Mouse (Mus musculus): Measurements from ENCODE around the gene Cldn16. TPM values are rescaled to one million over a fixed set of nuclear protein-coding genes. Genes with fewer than 3 reads are reported as not detected.
"Not testable (repeated sequence)": the region's sequence is repeated elsewhere in the genome, so short reads cannot be mapped to it uniquely, and the experiment has no call there.

The Cldn16 gene
- total RNA-seq (2014; fragmentation: Nextera tagmentation), result not detected in 2 replicates
- not detected in 2 replicates for total RNA-seq (2017)

DNA sequence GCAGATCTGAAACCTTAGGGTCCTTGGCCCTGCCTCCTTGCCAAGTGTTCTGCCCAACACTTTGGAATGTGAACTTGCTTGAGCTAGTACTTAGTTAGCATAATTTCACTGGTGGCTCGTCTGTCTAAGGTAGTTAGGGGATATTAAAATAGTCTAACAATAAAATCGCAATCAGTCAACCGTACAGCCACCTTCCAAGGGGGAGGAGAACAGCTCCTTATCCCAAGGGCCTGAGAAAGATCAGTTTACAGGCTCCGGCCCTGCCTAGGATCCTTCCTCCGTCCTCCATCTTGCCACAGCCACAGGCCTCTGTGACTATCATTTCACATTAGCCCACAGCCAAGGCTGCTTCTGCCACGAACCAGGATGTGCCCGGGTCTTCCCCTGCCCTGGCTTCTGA is at the start of gene Cldn16:
TSS of gene Cldn16 (plus strand) at position 301 of the 400 bp plus-strand sequence.
- no peak for ATAC-seq (replicated peaks; ENCODE audit: low FRiP score, low TSS enrichment, poor library complexity, severe bottlenecking)

DNA sequence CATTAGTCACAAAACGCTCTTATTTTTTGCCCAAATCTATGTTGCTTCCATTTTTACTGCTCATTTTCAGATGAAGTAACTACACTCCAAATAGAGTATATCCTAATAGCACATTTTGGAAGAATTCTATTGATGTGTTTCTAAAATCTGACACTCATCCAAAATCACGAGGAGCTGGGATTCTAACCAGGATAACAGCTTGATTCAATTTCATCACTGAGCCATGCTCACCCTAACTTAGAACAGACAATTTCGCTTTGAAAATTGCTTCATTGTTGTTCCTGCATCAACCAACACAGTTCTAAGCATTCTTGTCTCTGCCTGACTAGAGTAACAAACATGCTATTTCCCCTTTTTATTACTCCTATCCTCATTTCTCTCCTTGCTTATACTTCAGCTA is 44.3 kb upstream of the Cldn16 start:
- ATAC-seq (replicated peaks; ENCODE audit: low FRiP score, low TSS enrichment, poor library complexity, severe bottlenecking), result no peak

DNA sequence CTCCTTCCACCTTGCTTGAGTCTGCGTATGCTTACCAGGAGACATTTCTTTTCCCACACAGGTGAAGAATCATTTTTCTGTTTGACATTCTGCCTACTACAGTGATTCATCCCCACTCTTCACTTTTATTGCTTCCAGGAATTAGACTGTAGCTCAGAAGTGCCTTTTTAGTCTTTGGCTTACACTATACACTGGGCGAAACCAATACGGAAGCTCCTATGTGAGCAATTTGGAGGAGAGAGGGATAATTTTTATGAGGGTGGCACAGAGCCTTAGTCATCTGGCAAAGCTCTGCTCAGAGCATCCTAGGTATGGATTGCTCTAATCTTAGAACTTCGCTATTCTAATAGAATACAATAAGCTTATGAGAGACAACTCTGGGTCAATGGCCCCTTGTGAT is 40.9 kb upstream of the Cldn16 start:
- ATAC-seq (replicated peaks; ENCODE audit: low FRiP score, low TSS enrichment, poor library complexity, severe bottlenecking), result no peak

DNA sequence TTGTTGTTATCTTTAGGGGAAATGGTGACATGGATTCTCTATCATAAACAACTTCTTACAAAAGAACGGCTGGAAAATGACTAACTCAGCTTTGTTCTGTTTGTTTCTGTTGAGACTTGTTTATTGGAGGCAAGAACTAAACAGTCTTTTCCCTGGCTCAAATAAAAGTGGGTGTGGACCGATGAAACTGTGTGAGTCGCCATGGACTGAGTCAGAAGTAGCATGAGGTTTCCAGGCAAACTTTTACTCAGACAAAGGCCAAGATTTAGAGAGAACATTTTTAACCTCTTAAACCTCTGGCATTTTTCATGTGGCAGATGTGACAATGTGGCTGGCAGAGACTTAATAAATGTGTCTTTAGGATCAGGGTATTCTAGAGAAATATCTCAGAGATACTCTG is 32.7 kb upstream of the Cldn16 start:
- no peak for ATAC-seq (replicated peaks; ENCODE audit: low FRiP score, low TSS enrichment, poor library complexity, severe bottlenecking)

DNA sequence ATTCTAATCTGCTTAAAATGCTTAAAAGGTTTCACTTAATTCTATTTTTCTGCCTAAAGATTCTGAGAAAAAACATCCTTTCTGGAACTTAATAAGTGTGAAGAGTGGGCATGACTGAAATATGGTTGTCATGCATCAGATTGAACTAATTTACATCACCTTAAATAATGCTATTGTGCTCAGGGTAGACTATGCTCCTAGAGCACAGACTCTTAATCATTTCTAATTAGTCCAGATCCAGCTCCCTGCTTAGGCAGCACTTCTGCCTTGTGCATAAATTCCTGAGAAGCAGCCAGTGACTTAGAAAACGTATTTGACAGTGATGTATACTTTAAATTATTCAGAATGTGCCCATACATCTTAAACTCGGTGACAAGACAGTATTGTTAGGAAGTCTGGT is 29.4 kb upstream of the Cldn16 start:
- ATAC-seq (replicated peaks; ENCODE audit: low FRiP score, low TSS enrichment, poor library complexity, severe bottlenecking), result no peak

DNA sequence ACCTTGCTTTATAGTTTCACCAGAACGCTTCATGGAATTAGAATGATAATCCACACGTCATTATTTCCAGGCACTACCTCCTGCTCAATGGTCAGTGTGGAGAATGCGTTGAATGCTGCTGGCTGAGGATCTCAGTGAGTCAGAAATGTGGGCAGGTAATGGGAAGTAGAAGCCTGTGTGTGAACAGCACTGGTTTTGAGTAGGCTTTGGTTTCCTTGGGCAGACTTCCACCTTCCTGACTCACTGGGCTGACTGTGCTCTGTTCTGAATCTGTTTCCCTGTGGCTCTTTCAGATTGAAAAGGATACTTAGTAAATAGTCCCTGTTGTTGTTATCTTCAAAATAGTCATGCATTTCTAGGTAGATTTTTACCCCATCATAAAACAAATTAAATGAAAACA is 22.9 kb upstream of the Cldn16 start:
- ATAC-seq (replicated peaks; ENCODE audit: low FRiP score, low TSS enrichment, poor library complexity, severe bottlenecking), result no peak

DNA sequence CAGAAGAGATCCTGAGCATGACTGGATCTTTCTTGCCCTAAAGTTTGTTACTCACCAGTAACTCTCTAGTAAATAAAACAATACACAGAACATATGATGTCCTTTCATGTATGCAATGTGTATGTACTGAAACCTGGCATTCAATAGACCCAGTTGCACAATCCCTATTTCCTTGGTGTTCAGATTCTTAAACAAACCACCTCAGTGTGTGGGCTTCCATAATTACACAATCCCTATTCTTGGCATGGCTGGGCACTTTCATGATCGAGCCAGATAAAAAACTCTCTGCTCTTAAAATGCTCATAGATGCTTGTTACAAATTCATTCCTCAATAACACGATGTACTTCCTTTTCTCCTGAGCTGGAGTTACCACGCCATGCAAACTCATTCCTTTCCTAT is 21.8 kb upstream of the Cldn16 start:
- ATAC-seq (replicated peaks; ENCODE audit: low FRiP score, low TSS enrichment, poor library complexity, severe bottlenecking), result no peak

DNA sequence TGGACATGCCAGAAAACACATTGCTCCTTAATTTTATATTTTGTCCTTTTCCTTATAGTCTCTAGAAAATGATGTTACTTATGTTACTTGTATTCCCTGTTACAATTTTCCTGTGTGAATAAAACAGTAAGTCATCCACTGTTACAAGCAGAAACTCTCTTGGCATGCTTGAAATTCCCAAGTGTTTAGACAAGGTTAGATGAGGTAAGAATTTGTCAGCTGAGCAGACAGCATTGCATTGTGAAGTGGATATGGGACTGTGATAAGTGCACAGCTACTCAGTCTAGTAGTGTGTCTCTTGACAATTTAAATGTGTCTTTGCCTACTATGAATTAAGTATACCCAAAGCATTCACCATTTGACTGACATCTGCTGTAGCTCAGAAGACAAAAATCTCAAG is 18.1 kb upstream of the Cldn16 start:
- no peak for ATAC-seq (replicated peaks; ENCODE audit: low FRiP score, low TSS enrichment, poor library complexity, severe bottlenecking)

DNA sequence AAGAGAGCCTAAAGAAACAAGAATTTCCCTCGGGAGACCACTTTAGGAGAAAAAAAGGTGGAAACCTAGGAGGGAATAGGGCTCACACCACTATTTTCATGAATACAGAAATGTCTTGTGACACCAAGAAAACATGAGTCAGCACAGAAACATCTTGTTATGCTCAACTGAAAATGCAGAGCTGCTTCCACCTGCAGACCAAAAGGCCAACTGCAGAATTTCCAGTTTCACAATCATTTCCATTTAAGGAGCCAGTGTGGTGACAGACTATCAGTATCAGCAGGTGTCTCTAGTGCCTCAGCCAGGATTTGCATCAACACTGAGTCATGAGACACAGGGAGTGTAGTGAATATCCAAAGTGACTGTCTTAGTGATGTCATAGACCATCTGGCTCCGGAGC is 15.3 kb upstream of the Cldn16 start:
- ATAC-seq (replicated peaks; ENCODE audit: low FRiP score, low TSS enrichment, poor library complexity, severe bottlenecking), result no peak

DNA sequence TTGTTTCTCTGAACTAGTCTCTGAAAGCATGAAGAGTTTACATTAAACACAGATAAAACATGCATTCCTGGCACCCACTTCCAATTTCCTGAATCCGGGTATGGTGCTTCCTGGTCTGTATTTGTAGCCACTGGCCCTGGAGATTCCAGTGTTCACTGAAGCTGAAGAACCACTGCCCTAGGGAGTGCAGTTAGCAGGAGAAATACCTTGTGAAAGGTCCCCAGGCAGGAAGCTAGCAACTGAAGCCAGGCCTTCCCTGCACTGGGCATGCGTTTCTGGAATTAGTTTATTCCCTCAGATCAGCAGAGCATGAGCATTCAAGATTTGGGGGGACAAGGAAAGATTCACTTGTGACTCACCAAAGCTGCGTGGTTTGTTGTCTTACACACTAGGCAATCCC is 8.8 kb upstream of the Cldn16 start:
- ATAC-seq (replicated peaks; ENCODE audit: low FRiP score, low TSS enrichment, poor library complexity, severe bottlenecking), result no peak

DNA sequence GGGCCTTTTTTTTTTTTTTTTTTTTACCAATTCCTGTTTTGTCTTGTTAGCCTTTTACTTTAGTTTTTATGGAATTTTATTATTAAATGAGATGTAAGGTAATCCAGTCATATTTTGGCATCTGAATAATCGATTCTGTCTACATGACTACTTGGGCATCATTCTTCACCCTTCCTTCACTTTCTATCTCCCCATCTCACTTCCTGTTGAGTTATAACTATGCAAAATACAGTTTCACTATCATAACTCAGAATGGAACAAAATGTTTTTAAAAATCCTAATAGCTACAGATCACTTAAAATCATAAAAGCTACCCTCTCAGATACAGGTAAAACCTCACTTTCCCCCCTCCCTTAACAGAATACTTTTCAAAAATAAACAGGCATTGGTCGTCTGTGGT is 6.8 kb upstream of the Cldn16 start:
- ATAC-seq (replicated peaks; ENCODE audit: low FRiP score, low TSS enrichment, poor library complexity, severe bottlenecking), result no peak

DNA sequence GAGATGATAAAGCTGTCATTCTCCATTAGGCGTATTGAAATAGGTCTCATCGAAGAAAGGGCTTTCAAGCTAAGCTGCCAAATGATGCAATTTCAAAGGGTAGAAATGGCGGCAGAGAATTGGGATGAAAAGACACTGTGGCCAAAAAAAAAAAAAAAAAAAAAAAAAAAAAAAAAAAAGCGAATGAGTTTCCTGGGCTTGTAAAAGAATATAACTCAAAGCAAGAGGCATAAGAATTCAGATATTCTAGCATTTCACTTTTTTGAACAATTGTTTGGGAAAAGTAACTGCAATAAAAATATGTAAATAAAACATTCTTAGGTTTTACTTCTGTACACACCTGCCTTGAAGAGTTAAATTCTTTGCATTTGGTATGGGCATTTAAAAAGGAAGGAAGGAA is 3.6 kb downstream of the Cldn16 start:
- no peak for ATAC-seq (replicated peaks; ENCODE audit: low FRiP score, low TSS enrichment, poor library complexity, severe bottlenecking)

DNA sequence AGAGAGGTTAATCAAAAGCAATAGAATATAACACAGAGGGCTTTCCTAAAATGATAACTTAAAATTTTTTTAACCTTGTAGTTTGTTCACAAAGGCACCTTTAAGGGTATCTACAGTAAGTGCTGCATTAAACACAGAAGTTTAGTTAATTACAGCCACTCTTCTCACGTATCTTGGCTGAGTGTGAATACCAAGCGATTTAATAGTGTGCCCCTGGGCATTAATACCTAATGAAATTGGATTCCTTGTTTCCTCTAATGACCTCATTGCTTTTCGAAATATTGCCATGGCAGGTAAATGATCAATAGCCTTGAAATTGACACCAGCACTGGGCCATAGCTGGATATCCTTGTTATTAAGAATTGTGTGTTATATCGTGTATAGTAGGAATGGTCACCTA is 8.3 kb downstream of the Cldn16 start:
- ATAC-seq (replicated peaks; ENCODE audit: low FRiP score, low TSS enrichment, poor library complexity, severe bottlenecking), result no peak

DNA sequence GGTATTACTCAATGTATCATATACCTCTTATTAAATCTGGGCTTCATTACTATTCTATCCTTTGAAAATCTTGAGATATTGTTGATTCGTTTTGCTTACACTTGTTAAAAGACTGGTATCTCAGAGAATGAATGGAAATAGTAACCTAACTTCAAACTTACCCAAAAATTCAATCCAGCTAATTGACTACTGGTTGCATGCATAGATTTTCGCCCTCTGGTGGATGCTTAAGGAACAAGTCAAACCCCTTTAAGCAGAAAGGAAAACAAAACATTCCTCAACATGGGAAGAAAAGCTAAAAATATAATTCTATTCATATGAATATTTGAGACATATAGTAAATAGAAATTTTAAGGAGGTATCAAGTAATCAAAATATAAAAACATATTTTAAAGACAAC is 32.8 kb downstream of the Cldn16 start:
- ATAC-seq (replicated peaks; ENCODE audit: low FRiP score, low TSS enrichment, poor library complexity, severe bottlenecking), result no peak

DNA sequence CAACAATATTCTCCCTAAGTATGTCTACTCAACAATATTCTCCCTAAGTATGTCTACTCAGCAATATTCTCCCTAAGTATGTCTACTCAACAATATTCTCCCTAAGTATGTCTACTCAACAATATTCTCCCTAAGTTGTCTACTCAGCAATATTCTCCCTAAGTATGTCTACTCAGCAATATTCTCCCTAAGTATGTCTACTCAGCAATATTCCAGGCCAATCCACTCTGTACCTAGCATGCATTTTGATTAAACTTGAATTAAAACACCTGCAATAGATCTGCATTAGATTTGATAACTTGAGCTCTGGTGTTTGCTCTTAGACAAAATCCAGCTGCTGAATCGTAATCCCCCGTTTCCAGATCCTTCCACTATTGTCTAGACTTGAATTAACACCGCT is 36.8 kb downstream of the Cldn16 start:
- not testable (repeated sequence) for ATAC-seq (replicated peaks; ENCODE audit: low FRiP score, low TSS enrichment, poor library complexity, severe bottlenecking)

DNA sequence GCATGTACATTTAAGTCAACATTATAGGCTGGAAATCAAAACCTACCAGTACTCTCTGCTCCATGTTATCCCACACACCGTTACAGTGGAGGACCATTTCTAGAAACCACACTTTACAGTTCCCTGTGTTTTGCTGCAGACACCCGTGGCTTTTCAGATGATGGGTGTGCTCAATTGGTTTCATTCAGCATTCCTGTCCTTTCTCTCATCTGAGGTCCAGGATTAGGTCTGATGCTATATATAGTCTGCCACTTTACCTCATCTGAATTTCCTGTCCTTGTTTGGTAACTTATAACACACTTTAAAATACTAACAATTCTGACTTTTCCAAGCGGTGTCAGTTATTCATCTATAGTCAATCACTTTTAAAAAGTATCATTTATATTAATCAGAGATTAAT is 37.8 kb downstream of the Cldn16 start:
- no peak for ATAC-seq (replicated peaks; ENCODE audit: low FRiP score, low TSS enrichment, poor library complexity, severe bottlenecking)

DNA sequence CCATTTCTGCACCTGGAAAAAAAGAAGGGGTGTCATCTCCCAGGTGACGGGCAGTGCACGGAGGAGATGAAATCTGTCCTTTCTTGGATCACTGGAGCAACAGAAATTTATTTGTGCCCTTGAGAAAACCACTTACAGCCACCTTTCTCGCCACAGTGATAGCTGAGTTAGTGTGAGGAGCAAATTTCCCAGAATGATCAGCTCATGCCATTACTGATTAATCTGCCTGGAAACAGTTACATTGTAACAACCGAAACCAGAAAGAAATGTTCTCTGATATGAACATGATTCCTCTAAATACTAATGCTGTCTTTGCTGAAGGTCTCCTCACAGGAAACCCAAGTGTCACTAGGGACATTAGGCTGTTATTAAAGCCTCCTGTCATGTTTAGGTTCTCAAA is 42.0 kb downstream of the Cldn16 start:
- ATAC-seq (replicated peaks; ENCODE audit: low FRiP score, low TSS enrichment, poor library complexity, severe bottlenecking), result no peak

DNA sequence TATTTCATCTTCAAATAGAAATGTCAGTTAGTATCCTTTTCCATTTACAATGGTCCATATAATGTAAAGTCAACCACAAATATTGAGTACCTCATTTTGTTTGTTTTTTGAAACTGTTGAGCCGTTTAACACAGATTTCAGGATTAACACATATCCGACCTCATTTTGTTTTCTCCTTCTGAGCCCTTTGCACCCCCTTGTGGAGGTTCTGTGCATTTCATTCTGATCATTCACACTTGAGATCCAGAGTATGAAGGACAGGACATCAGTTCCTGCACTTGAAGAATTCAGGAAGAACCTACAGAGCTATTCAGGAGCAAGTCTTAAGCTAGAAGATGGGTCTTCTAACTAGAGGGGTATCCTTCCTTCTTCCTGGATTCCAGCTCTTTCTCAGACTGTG is 56.7 kb downstream of the Cldn16 start:
- ATAC-seq (replicated peaks; ENCODE audit: low FRiP score, low TSS enrichment, poor library complexity, severe bottlenecking), result no peak

DNA sequence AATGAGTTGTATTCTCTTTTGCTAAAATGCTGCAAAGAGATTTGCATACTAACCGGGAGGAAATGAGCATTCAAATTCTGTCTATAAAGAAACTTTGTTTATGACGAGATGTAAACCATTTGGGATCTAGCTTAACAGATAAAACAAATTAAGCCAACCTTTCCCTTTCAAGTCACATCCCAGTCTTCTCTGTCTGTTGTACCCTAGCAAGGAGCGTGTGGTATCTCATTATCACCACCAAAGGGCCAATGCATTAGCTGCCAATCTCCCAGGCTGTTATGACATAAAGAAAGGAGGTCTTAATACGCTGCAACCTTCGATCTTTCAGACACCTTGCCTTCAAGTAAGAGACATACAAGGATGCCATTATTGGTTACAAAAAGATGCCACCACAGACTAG is 62.9 kb downstream of the Cldn16 start:
- no peak for ATAC-seq (replicated peaks; ENCODE audit: low FRiP score, low TSS enrichment, poor library complexity, severe bottlenecking)

DNA sequence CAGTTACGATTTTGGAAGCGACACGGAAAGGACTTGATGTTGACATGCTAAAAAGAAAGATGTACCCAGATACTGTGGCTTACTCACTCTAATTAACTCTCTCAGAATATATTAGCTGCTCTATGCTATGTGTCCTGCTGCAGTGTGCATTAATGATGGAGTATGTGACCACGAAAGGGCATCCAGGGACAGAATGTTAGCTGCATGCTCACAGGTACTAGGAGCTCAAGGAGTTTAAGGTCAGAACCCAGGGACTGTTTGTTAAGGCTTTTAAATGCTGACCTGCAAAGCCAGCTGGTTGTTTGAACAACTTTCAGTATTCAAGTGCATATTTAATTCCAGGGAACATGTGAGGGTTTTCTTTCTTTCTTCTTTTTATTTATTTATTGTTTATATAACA is 63.7 kb downstream of the Cldn16 start, which contains the start of gene Tmem207:
TSS of gene Tmem207 (minus strand) at position 101 of the 400 bp plus-strand sequence.
- ATAC-seq (replicated peaks; ENCODE audit: low FRiP score, low TSS enrichment, poor library complexity, severe bottlenecking), result no peak

DNA sequence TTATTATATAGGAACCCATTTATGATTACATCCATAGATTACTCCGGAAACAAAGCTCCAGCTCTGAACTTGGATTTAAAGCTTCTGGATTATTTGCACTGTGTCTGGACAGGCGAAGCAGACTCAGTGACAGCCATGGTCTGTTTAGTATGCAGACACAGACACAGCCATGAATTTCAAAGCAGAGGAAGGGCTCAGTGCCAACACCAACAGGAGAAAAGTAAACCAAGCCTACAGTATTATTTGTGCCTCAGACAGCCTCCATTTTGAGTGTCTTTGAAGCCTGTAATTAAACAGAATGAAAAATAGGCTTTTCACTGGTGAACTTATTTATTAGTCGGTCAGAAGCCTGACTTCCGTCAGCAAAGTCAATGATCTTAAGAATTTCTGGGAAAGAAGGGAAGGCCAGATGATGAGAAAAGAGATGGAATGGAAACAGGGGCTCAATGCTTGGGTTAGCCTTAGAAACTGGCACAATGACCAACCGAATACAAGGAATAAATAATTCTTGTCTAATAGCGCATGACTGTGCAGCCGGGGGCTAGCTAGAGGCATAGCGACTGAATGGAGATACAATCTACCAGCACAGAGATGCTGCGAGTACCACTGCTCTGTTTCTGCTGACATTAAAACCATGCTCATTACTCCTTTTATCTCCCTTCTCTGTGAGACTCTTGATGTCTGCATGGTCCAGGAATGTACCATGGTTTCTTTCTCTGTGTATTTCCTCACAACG is 65.2 kb downstream of the Cldn16 start:
- no peak for ATAC-seq (replicated peaks; ENCODE audit: low FRiP score, low TSS enrichment, poor library complexity, severe bottlenecking)

DNA sequence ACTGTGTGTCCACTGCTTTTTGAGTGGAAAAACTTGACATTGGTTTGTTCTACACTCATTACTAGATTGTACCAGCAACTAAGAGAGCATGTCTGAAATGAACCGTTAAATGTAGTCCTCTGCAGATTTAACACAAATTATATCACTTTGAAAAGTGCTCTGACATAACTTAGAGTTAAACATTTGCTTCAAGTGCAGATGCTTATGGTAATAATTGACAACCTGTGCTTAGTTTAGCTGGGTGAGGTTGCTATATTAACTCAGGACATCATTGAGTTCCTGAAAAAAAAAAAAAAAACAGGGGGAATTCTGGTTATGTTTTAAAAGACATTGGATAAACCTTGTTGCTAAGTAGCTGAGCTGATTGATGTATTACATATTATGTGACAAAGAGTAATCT is 67.5 kb downstream of the Cldn16 start:
- ATAC-seq (replicated peaks; ENCODE audit: low FRiP score, low TSS enrichment, poor library complexity, severe bottlenecking), result no peak
